Mouse (Mus musculus) embryo, embryonic 10 days (tissue): ENCODE results near the gene Swap70.
A peak's percentile ranks its signal among the peaks of the same experiment; 100 is the strongest.

ENCODE experiments used
- DNase-seq: peaks from one replicate; pipeline ENCODE4 v3.0.0-alpha.2; 2015; ENCODE audit warnings: low spot score

The Swap70 gene

DNA sequence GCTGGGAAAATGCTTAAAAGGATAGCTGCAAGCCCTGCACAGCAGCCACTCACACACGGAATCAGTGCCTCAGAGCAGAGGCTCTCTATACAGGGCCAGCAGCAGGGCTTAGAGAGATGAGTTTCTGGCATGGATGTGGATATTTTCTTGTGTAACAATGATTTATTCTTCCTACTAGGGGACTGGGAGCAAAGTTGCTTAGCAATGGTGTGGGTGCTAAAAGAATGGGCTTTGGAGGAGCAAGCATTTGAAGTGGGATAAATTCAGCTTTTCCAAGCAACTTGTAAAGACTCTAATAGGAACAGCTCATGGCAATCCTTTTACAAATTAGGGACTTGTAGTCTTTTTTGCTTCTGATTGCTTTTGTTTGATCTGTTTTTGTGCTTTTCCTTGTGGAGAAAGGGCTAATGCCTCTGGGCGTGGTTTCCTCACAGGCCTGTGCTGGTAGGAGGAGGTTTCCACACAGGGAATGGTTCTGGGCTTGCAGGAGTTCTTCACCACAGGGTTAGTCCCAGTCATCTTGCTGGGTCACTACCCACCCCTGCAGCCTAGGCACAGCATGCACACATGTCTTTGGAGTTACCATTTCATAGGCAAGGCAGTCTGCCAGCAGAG, 16.4 kb downstream of the Swap70 start:
- DNase-seq, result no peak

DNA sequence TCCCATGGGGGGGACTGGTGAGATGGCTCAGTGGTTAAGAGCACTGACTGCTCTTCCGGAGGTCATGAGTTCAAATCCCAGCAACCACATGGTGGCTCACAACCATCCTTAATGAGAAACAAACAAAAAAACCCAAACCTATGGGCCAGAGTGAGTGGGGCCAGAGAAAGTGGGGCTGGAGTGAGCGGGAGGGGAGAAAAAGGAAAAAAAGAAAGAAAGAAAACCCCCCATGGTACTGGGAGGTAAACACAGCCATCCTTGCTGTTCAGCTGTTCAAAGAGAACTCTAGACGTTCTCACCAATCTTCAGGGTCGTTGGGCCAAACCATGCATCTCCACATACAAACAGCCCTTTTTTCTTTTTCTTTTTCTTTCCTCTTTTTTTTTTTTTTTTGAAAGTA, 18.1 kb downstream of the Swap70 start:
- no peak for DNase-seq

DNA sequence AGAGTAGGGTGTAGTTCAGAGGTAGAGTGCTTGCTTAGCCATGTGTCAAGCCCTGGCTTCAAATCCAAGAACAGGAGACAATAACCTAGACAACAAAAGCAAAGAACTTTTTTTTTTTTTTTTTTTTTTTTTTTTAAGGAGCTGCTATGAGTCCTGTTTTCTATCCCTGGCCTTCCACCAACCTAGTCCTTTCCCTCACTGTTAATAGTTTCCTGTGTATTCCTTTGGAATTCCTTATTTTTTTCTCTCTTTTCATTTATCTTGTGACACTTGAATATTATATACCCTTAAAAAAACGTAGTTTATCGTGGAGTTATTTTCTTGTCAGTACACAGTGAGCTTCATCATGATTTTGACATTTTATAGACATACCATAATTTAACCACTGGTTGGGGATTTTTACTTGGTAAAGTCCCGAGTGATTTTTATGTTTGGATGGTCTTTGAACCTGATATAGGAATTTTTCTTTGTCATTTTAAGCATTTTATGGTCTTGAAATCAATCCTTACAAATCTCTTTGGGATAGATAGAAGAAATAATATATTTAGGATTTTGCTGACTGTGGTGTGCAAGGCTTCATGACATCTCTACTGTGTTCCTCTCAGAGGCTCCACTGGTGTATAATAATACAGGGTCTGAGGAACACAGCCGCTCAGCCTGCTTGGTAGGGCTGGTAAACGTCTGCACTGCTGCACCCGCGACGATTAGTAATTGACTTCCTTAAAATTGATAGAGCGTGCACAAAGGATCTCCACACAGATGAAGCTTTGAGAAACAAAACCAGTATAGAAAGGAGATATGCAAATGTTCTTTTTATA, 20.2 kb downstream of the Swap70 start:
- no peak for DNase-seq

DNA sequence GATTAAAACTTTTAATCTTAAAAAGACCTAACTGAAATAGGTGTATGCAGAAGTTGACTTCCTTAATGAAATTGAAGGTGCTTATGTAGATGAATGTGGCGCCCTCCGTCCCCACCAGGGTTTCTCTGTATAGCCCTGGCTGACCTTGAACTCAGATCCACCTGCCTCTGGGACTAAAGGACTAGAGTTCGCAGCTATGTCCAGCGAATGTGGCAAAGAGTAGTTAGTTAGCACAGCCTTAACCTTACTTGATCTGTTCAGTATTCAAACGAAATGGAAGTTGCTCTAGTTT, 20.7 kb downstream of the Swap70 start:
- no peak for DNase-seq

DNA sequence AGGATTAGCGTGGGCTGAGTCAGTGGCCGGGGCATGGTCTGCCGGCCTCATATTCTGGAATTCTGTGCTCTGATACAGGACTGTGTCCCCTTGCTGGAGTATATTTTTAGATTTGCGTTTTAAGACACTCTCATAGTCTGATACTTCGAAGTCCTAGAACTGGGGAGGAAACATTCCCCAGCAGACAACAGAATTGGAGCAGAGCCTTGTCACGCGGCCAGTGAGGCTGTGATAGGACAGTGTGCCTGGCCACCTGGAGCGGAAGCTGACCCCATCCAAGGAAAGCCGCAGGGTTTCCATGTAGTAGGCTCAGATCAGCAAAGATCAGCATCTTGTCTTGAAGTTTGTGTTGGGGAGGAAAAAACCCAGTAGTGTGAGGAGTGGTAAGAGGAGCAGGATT, 23.6 kb downstream of the Swap70 start:
- DNase-seq, result no peak

DNA sequence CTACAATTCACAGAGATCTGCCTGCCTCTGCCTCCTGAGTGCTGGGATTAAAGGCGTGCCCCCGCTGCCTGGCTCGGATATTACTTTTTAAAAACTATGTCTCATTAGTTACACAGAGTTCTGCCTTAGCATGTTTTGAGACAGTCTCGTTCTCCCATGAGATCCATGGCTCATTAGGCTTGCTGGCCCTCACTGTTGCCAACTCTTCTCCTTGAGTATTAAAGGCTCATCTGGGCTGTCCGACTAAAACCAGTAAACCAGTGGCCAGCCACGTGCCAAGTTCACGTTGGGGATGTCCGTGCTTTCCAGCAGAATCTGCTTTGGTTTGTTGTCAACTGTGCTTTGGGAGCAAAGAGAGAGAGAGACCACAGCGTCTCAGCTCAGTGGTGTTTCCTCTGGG, 25.0 kb downstream of the Swap70 start:
- no peak for DNase-seq

DNA sequence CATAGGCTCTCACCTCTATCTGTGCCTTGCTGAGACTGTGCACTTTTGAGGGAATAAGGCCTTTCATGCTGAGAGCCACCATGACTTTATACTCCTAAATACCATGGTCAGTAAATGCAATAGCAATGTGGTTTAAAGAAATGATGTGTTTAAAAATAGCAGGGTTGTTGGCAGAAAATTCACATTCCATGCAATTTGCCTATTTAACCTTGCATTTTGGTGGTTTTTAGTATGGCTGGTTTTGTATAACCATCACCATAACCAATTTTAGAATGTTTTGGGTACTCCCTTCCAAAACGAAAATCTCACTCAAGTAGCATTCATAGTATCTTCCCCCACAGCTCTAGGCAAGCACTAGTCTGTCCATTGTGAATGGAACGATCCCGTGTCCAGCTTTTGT, 26.3 kb downstream of the Swap70 start:
- no peak for DNase-seq

DNA sequence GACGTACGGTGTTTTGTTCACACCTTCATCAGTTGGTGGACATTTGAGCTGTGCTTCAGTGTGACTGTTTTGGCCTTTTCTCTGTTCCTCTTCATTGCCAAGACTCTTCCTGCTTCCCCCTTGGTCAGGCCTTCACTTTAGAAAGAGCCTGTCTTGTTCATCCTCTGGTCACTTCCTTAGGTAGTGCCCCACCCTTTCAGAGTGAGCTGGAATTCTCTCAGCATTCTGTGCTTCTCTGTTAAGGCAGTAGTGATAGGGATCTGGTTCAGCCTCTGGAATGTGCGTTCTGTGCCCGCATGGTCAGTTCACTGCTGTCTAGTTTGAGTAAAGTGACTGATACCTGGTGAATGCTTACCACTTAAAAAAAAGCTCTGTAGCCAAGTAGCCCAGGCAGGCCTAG, 27.2 kb downstream of the Swap70 start:
- no peak for DNase-seq

DNA sequence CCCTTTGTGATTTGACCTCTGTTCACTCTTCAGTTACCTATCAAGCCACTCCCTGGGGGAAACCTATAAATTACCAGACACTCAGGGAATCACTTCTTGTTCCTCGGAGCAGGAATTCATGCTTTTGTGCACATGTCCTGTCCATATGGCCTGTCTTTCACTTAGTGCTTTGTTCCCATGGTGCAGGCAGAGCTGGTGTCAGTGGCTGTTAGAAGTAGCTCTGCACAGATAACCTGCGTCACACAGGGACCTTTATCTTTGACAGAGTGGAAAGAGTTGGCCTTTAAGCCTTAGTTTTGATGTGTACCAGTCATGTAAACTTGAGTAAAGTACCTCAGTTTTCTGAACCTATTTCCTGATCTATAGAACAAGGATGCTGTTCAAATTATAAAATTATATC, 32.4 kb downstream of the Swap70 start:
- no peak for DNase-seq

DNA sequence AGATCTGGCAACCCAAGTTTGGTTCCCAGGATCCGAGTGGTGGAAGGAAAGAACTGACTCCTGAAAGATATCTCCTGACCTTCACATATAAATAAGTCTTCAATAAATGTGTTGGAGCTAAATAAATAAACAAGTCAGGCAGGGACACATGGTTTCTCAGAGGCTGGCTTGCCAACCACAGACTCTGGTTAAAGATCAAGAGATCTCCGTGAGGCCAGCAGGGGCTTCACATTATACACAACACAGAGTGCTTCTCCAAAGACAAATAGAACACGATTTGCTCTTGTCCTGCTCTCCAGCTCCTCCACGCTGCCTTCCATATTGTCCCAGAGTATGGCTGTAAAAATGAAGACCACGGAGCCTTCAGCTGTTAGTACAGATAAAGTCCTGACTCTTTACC, 32.9 kb downstream of the Swap70 start:
- DNase-seq, result no peak

DNA sequence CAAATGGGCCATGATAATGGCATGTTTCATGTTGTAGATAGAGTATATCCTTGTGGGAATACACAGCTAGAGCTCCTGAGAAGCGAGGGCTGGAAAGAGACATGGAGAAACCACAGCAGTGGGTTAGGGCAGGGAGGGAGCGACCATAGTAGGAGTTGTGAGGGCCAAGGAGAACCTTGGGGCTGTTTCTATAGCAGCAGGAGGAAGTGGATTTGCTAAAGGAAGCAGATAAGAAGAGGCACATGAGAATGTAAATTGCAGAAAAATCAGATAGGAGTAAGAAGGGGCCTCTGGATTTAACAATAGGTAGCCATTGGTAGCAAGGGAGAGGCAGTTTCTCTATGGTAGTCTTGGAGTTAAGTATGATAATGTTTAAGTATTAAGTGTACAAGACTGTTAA, 35.5 kb downstream of the Swap70 start:
- DNase-seq, result no peak

DNA sequence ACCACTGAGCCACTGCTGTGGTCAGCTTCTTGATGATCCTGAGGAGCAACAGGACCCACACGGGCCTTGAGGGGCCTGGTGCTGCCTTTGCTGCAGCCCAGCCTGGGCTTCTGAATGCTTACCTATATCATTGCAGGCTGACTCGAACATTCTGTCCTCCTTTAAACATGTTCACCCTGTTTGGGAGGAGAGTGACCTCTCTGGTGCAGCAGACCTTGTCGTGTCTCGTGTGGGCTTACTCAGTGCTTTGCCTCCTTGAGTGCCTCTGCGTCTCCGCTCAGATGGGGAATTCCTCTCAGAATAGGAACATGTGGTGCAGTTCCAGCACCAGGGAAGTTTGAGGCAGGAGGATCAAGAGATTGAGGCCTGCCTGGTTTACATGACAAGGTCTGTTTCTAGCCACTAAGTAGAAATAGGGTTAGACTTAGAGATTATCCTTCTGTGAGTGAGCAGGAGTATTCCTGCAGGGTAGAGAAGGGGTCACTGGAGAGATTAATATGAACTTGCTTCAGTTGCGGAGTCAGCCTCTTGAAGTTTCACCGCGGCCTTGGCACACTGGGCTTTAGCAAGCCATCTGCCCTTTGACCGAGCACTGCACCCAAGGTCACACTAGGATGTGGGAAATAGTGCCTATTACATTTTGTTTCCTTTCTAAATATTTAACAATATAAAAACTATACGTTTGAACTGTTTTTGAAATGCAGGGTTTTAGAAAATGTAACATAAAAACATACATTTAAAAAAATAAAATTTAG, 36.9 kb downstream of the Swap70 start:
- no peak for DNase-seq

DNA sequence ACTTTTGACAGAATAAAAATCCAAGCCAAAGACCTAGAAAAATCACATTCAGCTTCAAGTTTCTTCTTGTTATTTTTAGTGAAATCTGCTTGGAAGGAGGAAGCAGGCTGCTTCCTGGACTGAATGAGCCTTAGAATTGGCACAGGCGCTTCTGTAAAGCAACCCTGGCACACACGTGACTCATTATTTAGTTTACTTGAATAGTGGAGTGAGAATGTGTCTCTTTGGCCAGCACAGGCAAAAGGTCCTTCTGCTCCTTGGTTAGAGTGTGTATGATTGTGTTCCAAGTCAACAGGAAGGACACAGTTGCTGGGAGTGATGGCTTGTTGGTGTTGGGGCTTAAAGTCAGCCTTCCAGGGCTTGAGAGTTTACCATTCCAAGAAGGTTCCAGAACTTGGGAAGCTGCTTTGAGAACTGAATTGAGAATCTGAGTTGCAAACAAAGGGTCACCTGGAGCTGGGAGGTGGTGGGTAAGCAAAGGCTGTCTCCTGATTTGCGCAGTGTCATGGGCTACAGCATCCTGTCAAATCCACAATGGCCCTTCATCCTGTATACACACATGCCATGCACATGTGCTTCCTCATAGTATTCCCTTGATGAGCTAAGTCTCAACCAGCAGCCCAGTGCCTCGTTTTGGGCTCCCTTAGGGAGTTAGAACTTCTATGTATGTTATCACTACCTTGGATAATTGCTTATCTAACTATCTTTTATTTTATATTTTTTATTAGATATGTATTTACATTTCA, 38.6 kb downstream of the Swap70 start:
- DNase-seq, result no peak

DNA sequence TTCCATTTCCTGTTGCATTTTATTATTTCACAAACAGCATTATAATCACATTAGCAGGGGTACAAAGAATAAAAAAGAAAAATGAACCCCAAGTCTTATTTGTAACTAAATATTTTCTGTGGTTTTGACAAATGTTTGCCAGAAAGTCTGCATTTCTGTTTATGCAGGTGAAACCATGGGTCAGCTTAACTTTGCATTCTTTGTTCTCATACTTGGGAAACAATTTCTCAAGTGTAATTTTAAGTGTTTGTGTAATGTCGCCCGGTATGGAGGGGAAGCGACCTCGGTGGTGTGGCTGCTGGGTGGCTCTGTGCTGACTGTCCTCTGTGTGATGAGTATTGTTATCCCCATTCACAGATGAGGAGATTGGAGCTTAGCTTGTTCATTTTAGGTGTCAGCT, 40.3 kb downstream of the Swap70 start:
- no peak for DNase-seq

DNA sequence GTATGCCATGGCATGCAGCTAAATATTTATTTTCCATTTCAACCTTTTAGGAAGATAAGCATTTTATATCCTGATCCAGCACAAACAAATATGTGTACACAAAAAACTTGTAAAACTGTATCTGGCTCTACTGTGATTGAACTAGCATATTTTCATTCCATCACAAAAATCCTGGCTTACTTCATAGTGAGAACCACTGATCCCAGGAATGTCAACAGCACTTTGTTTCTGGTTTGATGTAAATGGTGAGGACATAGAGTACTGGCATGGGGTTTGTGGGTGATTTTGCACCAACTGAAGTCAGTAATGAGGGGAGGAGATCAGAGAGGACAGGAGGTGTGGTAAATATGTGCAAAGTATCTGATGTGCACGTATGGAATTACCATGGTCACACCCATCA, 41.1 kb downstream of the Swap70 start:
- DNase-seq, result no peak

DNA sequence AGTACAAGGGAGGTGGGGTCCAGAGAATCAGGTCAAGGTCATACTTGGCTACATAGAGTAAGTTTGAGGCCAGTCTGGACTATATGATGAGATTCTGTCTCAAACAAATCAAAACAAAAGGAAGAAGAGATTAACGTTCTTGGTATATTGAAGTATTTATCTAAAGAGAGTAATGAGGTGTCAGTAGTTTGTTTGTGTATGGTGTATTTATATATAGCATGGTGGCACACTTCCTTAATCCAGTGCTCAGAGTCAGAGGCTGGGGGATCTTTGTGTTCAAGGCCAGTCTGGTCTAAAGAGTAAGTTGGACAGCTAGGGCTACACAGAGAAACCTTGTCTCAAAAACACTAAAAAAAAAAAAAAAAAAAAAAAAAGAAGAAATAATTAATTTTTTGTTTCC, 42.0 kb downstream of the Swap70 start:
- no peak for DNase-seq

DNA sequence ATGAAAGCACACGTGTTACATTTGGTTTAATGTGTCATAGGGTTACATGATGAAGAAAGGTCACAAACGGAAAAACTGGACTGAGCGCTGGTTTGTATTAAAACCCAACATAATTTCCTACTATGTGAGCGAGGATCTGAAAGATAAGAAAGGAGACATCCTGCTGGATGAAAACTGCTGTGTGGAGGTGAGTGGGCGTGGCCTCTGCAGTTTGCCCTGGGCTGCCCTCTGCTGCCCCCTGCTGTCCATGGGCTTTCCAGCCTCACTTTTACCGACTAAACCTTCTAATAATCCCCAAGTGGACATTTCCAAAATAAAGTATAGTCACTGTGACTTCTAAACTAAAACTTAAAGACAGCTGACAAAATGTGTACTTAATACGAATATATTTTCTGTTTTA, 44.3 kb downstream of the Swap70 start:
- peak; percentile 90 for DNase-seq

DNA sequence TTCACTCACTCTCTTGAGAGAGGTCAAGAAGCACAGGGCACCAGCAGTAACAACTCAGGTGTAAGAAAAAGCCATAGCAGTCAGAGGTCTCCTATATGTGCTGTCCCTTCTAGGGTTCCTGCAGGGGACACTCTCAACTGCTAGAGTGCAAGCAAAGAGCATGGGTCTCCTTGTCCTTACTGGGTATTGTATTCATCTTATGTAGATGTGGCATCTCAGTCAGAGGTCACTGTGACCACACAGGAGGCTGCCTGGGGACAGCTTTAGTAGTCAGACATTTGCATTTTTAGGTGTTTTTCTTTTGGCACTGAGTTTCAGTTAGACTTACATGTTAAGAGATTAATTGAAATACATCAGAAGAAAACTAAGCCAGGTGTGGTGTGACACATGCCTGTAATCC, 45.5 kb downstream of the Swap70 start:
- DNase-seq, result no peak

DNA sequence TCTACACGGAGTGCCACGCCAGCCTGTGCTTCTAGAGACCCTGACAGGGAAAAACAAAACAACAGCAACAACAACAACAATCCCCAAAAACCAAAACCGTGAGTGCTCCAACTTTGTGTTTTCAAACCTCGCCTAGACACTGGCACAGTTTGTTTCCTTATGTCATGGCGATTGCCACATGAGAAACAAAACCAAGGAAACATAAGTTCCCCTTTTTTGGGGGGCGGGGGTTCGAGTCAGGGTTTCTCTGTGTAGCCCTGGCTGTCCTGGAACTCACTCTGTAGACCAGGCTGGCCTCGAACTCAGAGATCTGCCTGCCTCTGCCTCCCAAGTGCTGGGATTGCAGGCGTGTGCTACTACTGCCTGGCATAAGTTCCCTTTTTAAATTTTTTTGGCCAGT, 46.5 kb downstream of the Swap70 start:
- DNase-seq, result no peak

DNA sequence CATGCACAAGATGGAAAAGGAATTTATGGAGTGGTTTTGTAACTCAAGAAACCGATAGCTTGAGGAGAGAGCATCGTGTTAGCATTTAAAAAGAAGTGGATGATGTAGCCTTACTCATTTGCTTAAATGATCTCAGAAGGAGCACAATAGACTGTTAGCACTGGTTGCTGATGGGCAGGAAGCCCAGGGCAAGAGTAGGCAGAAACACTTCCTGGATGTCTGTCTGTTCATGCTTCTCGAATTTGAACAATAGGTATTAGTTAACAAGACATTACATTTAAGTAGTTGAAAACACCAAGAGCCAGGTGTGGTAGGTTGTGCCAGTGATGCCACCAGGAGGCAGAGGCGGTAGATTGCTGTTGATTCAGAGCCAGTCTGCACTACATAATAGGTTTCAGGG, 47.0 kb downstream of the Swap70 start:
- DNase-seq, result no peak

DNA sequence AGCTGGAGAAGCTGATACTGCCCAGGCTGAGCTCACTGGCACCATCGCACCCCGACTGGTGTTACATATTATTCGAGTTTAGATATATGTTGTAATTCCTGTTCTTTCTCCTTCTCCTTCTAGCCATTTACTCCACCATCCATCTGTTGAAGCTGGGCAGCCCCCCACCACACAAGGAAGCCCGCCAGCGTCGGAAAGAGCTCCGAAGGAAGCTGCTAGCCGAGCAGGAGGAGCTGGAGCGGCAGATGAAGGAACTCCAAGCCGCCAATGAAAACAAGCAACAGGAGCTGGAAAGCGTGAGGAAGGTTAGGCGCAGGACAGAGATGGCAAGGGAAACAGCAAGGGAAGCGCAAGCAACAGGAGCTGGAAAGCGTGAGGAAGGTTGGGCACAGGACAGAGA, 48.3 kb downstream of the Swap70 start:
- DNase-seq, result no peak

DNA sequence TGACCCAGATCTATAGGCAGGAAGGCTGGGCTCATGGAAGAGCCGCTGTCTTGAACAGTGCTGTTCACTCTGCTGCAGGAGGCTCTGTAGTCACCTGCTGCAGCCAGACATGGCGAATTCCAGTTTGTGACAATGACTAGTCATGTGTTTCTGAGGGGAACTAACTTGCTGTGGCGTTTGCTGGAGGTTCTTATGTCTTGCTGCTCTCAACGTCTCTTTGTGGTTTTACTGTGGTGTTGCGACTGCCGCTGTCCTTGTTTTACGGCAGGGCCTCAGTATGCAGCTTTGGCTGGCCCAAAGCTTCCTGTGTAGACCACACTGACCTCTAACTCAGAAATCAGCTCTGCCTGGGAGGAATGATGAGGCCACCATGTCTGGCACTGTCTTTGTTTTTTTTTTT, 48.9 kb downstream of the Swap70 start:
- no peak for DNase-seq

DNA sequence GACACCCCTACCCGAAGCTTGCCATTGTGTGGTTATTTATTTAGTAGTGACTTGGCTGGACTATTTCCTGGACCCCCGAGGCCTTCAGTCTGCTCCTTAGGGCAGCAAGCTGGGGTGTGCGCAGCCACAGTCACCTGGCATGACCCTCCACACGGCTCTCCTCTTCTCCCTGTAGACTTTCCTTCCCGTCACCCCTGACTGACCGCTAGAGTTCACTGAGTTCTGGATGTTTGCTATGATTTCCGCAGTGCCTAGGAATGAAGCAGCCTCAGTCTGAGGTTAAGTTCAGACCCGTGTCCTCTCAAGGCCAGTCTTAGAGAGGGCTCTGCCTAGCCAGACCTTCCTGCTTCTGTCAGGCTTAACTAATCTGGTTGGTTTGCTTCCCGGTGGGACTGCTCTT, 50.3 kb downstream of the Swap70 start:
- DNase-seq, result no peak
